Mouse (Mus musculus) neural tube, embryonic 14.5 days (tissue): ENCODE measurements around the gene 4930469K13Rik. TPM values are rescaled to one million over a fixed set of nuclear protein-coding genes. Genes with fewer than 3 reads are reported as not detected.
A peak's percentile ranks its signal among the peaks of the same experiment; 100 is the strongest.
"Not testable (repeated sequence)": the region's sequence is repeated elsewhere in the genome, so short reads cannot be mapped to it uniquely, and the experiment has no call there.

Experiments
- ATAC-seq: fragments of 200-750 bp; cut with Nextera tagmentation; 2 replicates; pipeline ENCODE4 v1.8.0; 2017; ENCODE audit warnings: low read depth, mild to moderate bottlenecking, moderate TSS enrichment, moderate library complexity
- H3K27ac ChIP-seq: fragments of 300-500 bp; sonication (generic); 2 replicates; pipeline ENCODE4 v1.5.1; 2014; ENCODE audit warnings: low read depth, mild to moderate bottlenecking, control low read depth, low read length, moderate library complexity, mixed read lengths
- H3K27me3 ChIP-seq: fragments of 300-500 bp; sonication (generic); 2 replicates; pipeline ENCODE4 v1.6.1; 2014; ENCODE audit warnings: low read length; ENCODE audit not compliant: control insufficient read depth, insufficient read depth
- H3K36me3 ChIP-seq: fragments of 300-500 bp; sonication (generic); 2 replicates; pipeline ENCODE4 v1.6.1; 2014; ENCODE audit warnings: low read length, mixed read lengths; ENCODE audit not compliant: control insufficient read depth, insufficient read depth
- H3K4me1 ChIP-seq: fragments of 300-500 bp; sonication (generic); 2 replicates; pipeline ENCODE4 v1.6.1; 2014; ENCODE audit warnings: low read length; ENCODE audit not compliant: control insufficient read depth, insufficient read depth
- H3K4me2 ChIP-seq: fragments of 300-500 bp; sonication (generic); 2 replicates; pipeline ENCODE4 v1.6.1; 2014; ENCODE audit warnings: mild to moderate bottlenecking, low read depth, low read length, control low read depth
- H3K4me3 ChIP-seq: fragments of 300-500 bp; sonication (generic); 2 replicates; pipeline ENCODE4 v1.5.1; 2014; ENCODE audit warnings: low read depth, low read length, control low read depth, mixed read lengths
- H3K9ac ChIP-seq: fragments of 300-500 bp; sonication (generic); replicated peaks from 2 replicates; pipeline ENCODE4 v1.6.1; 2014; ENCODE audit warnings: low read depth, mild to moderate bottlenecking, control low read depth, low read length, mixed read lengths
- H3K9me3 ChIP-seq: fragments of 300-500 bp; sonication (generic); 2 replicates; pipeline ENCODE4 v1.6.1; 2016; ENCODE audit warnings: low read length; ENCODE audit not compliant: control insufficient read depth
- WGBS: fragments of 180-500 bp; shearing (Covaris S2); extraction: QIAGEN DNeasy Blood & Tissue Kit; methylation state at CpG from one replicate; pipeline ENCODE4 v1.1.7; 2014; 5-methylcytosine and 5-hydroxymethylcytosine counted together
- polyA plus RNA-seq: library from polyadenylated mRNA; unstranded; fragments of >200 nt; fragmentation: Nextera tagmentation; extraction: Ambion mirVana; gene quantifications from 2 replicates; pipeline ENCODE4 v1.2.1, GENCODE M21; 2014

The 4930469K13Rik gene
- 35.2 and 41.4 TPM in 2 replicates for polyA plus RNA-seq

DNA sequence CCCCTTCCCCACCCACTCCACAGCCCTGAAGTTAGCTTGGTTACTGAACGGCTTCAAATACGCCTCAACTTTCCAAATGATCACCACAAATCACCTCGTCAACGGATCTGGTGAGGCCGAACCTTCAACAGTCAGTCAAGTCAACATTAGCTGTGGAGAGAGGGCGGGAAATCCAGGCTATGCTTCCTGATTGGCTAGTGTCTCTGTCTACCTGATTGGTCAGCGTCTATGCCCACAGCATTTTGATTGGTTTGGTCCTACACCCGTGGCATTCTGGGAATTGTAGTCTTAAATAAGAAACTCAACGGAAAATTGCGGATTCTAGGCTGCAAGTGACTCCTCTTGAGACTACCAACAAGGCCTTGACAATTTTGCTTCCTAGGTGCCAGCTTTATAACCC is at the start of gene 4930469K13Rik:
4930469K13Rik (minus strand) TSS at position 133 of the 400 bp plus-strand sequence.
- WGBS, result 87% methylated on average over 10 of the region's 10 CpGs
- ATAC-seq, result no peak

GRCm38 (mm10) chr11:34146934-34147333 is 48.6 kb upstream of the 4930469K13Rik start:
- Histone ChIP-seq H3K4me3 (no peak overlapping the region), H3K36me3 (no peaks in the 10 kb centered on the region), H3K4me2 (no peak overlapping the region), H3K27ac (no peak overlapping the region), H3K27me3 (no peaks in the 10 kb centered on the region), H3K9ac (no peak overlapping the region), H3K9me3 (no peaks in the 10 kb centered on the region), H3K4me1 (no peaks in the 10 kb centered on the region)
- 74% methylated on average over 5 of the region's 5 CpGs for WGBS
- no peak for ATAC-seq

More for the DNA sequence above, at the start of gene 4930469K13Rik:
- Histone ChIP-seq H3K36me3 (no peaks in the 10 kb centered on the region), H3K4me1 (no peaks in the 10 kb centered on the region), H3K27ac (no peak within 1 kb of the TSS), H3K9me3 (no peaks in the 10 kb centered on the region), H3K4me3 (no peak within 1 kb of the TSS), H3K27me3 (no peaks in the 10 kb centered on the region), H3K4me2 (no peak within 1 kb of the TSS), H3K9ac (no peak within 1 kb of the TSS)

DNA sequence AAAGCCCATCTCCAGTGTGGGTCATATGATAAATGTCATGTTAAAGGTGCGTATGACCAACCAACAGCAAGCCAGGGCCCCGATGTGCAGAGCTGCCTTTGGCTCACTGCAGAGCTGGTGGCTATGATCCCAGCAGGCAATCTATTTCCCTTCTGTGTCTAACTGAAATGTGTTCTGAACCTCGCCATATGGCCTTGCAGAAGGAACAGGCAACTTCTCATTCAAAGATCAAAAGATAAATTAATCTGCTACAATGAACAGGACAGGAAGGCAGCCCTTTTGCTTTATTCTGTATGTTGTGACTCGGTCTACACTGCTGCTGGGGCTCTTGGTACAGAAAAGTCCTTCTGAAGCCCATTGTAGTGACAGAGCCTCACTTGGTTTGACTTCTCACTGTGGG is 46.1 kb upstream of the 4930469K13Rik start:
- Histone ChIP-seq H3K27me3 (no peaks in the 10 kb centered on the region), H3K9ac (no peak overlapping the region), H3K36me3 (no peaks in the 10 kb centered on the region), H3K4me3 (no peak overlapping the region), H3K9me3 (no peaks in the 10 kb centered on the region), H3K4me2 (no peak overlapping the region), H3K4me1 (no peaks in the 10 kb centered on the region), H3K27ac (no peak overlapping the region)
- no peak for ATAC-seq
- WGBS, result 67% methylated on average over 4 of the region's 4 CpGs

DNA sequence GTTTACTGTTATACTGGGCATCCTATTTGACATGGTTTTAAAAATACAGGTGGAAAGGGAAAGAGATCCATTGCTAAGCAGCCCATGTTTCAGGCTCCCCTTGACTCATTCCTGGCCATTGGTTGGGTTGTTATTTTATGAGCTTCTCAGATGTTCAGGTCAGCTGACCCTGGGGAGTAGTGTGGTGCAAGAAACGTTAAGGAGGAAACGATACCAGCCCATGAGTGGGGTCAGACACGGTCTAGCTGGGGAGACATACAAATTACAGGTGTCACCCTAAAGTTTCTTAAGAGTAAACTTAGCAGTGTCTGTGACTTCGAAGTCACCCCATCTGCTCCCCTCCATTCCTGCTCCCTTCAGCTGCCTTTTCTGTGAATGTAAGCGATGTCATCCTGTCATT is 45.6 kb upstream of the 4930469K13Rik start:
- 77% methylated on average over 5 of the region's 5 CpGs for WGBS

DNA sequence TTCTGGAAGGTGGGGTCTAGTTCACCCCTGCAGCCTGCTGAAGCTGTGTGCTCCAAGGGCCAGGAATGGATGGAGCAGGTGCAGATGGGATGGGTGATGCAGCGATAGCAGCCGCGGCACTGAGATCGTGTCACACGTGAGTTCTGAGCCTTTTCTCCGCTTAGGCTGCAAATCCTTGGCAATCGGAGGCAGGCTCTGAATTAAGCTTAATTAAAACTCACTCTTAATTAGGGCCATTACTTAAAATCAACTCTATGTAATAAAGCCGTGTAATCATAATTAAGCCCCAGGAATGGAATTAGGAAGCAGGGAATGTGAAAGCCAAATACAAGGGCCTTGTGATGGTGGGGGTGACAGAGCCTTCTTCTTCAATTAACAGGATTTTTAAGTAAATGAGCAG is 40.9 kb upstream of the 4930469K13Rik start:
- Histone ChIP-seq H3K27ac (no peak overlapping the region), H3K36me3 (no peaks in the 10 kb centered on the region), H3K27me3 (no peaks in the 10 kb centered on the region), H3K4me1 (no peaks in the 10 kb centered on the region), H3K9ac (no peak overlapping the region), H3K4me3 (no peak overlapping the region), H3K4me2 (no peak overlapping the region), H3K9me3 (no peaks in the 10 kb centered on the region)
- WGBS, result 67% methylated on average over 8 of the region's 8 CpGs
- peak; percentile 61 for ATAC-seq

More for the DNA sequence above, 45.6 kb upstream of the 4930469K13Rik start:
- Histone ChIP-seq H3K27me3 (no peaks in the 10 kb centered on the region), H3K4me1 (no peaks in the 10 kb centered on the region), H3K9ac (no peak overlapping the region), H3K36me3 (no peaks in the 10 kb centered on the region), H3K27ac (no peak overlapping the region), H3K9me3 (no peaks in the 10 kb centered on the region), H3K4me3 (no peak overlapping the region), H3K4me2 (no peak overlapping the region)
- no peak for ATAC-seq

DNA sequence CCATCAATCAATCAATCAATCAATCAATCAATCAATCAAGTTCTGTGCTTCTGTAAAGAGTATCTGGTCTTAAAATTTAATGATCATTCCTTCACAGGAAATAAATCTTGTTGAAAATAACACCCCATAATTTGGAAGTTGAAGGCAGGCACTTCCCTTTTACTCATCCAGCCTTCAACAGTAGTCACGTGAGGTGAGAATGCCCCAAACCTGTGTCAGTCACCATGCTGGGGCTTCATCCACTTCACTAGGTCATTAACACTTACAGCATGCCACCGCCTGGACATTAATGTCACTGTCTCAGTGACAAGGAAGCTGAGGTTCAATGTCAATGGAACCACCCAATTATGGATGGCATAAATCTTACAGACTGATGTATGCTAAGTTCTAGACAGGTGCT is 30.1 kb upstream of the 4930469K13Rik start:
- no peak for ATAC-seq
- Histone ChIP-seq H3K36me3 (no peaks in the 10 kb centered on the region), H3K4me1 (no peaks in the 10 kb centered on the region), H3K4me2 (no peak overlapping the region), H3K4me3 (no peak overlapping the region), H3K9ac (no peak overlapping the region), H3K9me3 (no peaks in the 10 kb centered on the region), H3K27me3 (no peaks in the 10 kb centered on the region), H3K27ac (no peak overlapping the region)
- 87% methylated on average over 2 of the region's 2 CpGs for WGBS

DNA sequence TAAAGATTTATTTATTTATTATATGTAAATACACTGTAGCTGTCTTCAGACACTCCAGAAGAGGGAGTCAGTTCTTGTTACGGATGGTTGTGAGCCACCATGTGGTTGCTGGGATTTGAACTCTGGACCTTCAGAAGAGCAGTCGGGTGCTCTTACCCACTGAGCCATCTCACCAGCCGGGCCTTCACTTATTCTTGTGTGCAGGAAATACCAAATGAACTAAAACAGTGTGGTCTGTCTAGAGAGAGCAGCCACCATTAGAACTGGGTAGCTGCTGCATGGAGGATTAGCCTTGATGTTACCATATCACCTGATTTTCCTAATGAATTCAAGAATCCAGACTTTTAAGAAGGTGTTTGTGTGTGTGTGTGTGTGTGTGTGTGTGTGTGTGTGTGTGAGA is 27.4 kb upstream of the 4930469K13Rik start:
- not testable (repeated sequence) for H3K27ac ChIP-seq, H3K36me3 ChIP-seq, H3K4me1 ChIP-seq, H3K9ac ChIP-seq, H3K27me3 ChIP-seq, H3K4me2 ChIP-seq, H3K9me3 ChIP-seq, ATAC-seq, H3K4me3 ChIP-seq
- WGBS, result 84% methylated on average over 3 of the region's 3 CpGs

DNA sequence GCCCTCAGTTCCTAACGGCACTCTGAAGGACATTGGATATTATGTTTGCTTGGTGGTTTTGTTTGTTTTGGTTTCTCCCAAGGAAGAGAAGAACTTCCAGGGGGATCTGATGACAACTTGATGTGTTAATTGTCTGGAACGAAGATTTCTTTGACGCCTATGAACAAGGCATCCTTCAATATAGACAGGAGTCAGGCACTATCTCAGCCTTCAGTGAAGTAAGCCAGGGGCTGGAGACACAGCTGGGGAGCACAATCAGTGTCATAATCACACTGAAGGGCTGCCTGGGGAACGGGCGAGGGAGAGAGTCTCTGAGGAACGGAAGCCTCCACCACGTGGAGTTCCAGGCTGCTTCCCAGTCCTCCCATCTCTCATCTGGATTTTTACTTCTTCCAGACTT is 26.5 kb upstream of the 4930469K13Rik start:
- no peak overlapping the region for H3K4me3 ChIP-seq
- no peaks in the 10 kb centered on the region for H3K4me1 ChIP-seq
- H3K36me3 ChIP-seq, result no peaks in the 10 kb centered on the region
- no peak overlapping the region for H3K9ac ChIP-seq
- 76% methylated on average over 7 of the region's 7 CpGs for WGBS
- no peaks in the 10 kb centered on the region for H3K27me3 ChIP-seq
- no peak for ATAC-seq
- H3K27ac ChIP-seq, result no peak overlapping the region
- H3K4me2 ChIP-seq, result no peak overlapping the region
- H3K9me3 ChIP-seq, result no peaks in the 10 kb centered on the region

GRCm38 (mm10) chr11:34123147-34123546 is 24.8 kb upstream of the 4930469K13Rik start:
- ATAC-seq, result peak; percentile 44; the same call in 1 of the 2 replicates
- H3K4me1 ChIP-seq, result no peaks in the 10 kb centered on the region
- no peak overlapping the region for H3K4me3 ChIP-seq
- no peaks in the 10 kb centered on the region for H3K9me3 ChIP-seq
- H3K27me3 ChIP-seq, result no peaks in the 10 kb centered on the region
- no peak overlapping the region for H3K9ac ChIP-seq
- no peaks in the 10 kb centered on the region for H3K36me3 ChIP-seq
- H3K27ac ChIP-seq, result no peak overlapping the region
- no peak overlapping the region for H3K4me2 ChIP-seq
- WGBS, result 25% methylated on average over 2 of the region's 2 CpGs
